Mouse (Mus musculus) MEL (cell line): ENCODE measurements around the gene Shmt2. TPM values are rescaled to one million over a fixed set of nuclear protein-coding genes. Genes with fewer than 3 reads are reported as not detected.
A peak's percentile ranks its signal among the peaks of the same experiment; 100 is the strongest.

ENCODE experiments used
- DNase-seq: peaks from one replicate; pipeline ENCODE4 v3.0.0; 2011; ENCODE audit warnings: low read depth, low spot score
- H3K27ac ChIP-seq: 2 replicates; pipeline ENCODE4 v1.5.1; 2012; ENCODE audit warnings: low read depth, mild to moderate bottlenecking, control low read depth, low read length, moderate library complexity; ENCODE audit not compliant: control insufficient read depth
- H3K27me3 ChIP-seq, 2 experiments: fragments of 150-350 bp in 1 of 2; sonication (generic) in 1 of 2; 2 replicates each; pipeline ENCODE4 v1.6.1; 2012; ENCODE audit warnings: low read length in 2 of 2, mild to moderate bottlenecking in 2 of 2, improper control_type of control experiment in 1 of 2, moderate library complexity in 1 of 2; ENCODE audit not compliant: insufficient read depth in 2 of 2, control insufficient read depth in 1 of 2
- H3K36me3 ChIP-seq, 2 experiments: 2 replicates each; pipeline ENCODE4 v1.6.1; 2012 to 2014; ENCODE audit warnings: low read length in 2 of 2, improper control_type of control experiment in 1 of 2, inconsistent platforms in 1 of 2, mild to moderate bottlenecking in 1 of 2; ENCODE audit not compliant: insufficient read depth in 2 of 2, control insufficient read depth in 1 of 2
- H3K4me1 ChIP-seq, 2 experiments: fragments of 150-350 bp in 1 of 2; sonication (generic) in 1 of 2; 2 replicates each; pipeline ENCODE4 v1.6.1; 2012; ENCODE audit warnings: low read length in 2 of 2, improper control_type of control experiment in 1 of 2, mild to moderate bottlenecking in 1 of 2; ENCODE audit not compliant: insufficient read depth in 2 of 2, control insufficient read depth in 1 of 2
- H3K4me3 ChIP-seq, 2 experiments: fragments of 150-350 bp in 1 of 2; sonication (generic) in 1 of 2; 2 replicates each; pipeline ENCODE4 v1.5.1; 2012; ENCODE audit warnings: low read depth in 2 of 2, low read length in 2 of 2, mild to moderate bottlenecking in 2 of 2, moderate library complexity in 2 of 2, control low read depth in 1 of 2, improper control_type of control experiment in 1 of 2; ENCODE audit not compliant: control insufficient read depth in 1 of 2, insufficient read depth in 1 of 2
- H3K79me2 ChIP-seq: 2 replicates; pipeline ENCODE4 v1.6.1; 2012; ENCODE audit warnings: mild to moderate bottlenecking, low read length, moderate library complexity; ENCODE audit not compliant: control insufficient read depth, poor library complexity, insufficient read depth
- H3K9ac ChIP-seq: 2 replicates; pipeline ENCODE4 v1.6.1; 2012; ENCODE audit warnings: low read depth, mild to moderate bottlenecking, control low read depth, low read length, moderate library complexity; ENCODE audit not compliant: control insufficient read depth, poor library complexity, severe bottlenecking
- H3K9me3 ChIP-seq: fragments of 150-350 bp; sonication (generic); replicated peaks from 2 replicates; pipeline ENCODE4 v1.6.1; 2012; ENCODE audit warnings: mild to moderate bottlenecking, low read length, improper control_type of control experiment, moderate library complexity; ENCODE audit not compliant: insufficient read depth
- CTCF ChIP-seq, 3 experiments: IDR thresholded peaks in 2 of 3; conservative IDR thresholded peaks in 1 of 3; 2 replicates each; pipeline ENCODE4 v1.5.1; 2011 to 2012; ENCODE audit warnings: low read length in 3 of 3, low read depth in 2 of 3, mild to moderate bottlenecking in 2 of 3, improper control_type of control experiment in 1 of 3, inconsistent platforms in 1 of 3, mixed read lengths in 1 of 3, moderate library complexity in 1 of 3; ENCODE audit not compliant: control insufficient read depth in 1 of 3, insufficient read depth in 1 of 3, poor library complexity in 1 of 3, severe bottlenecking in 1 of 3
- EP300 ChIP-seq, 2 experiments: IDR thresholded peaks; 2 replicates each; pipeline ENCODE4 v1.6.1; 2011; ENCODE audit warnings: improper control_type of control experiment in 2 of 2, low read length in 2 of 2, low read depth in 1 of 2, mild to moderate bottlenecking in 1 of 2
- ETS1 ChIP-seq: IDR thresholded peaks from 2 replicates; pipeline ENCODE4 v1.6.1; 2012; ENCODE audit warnings: low read depth, mild to moderate bottlenecking, inconsistent platforms, low read length, improper control_type of control experiment, moderate library complexity
- HCFC1 ChIP-seq: IDR thresholded peaks from 2 replicates; pipeline ENCODE4 v1.6.1; 2012; ENCODE audit warnings: low read depth, mild to moderate bottlenecking, inconsistent platforms, low read length, improper control_type of control experiment, moderate library complexity
- MAZ ChIP-seq: IDR thresholded peaks from 2 replicates; pipeline ENCODE4 v1.6.1; 2012; ENCODE audit warnings: low read depth, mild to moderate bottlenecking, inconsistent platforms, low read length, improper control_type of control experiment
- MEF2A ChIP-seq: IDR thresholded peaks from 2 replicates; pipeline ENCODE4 v1.6.1; 2014; ENCODE audit warnings: low read depth, mild to moderate bottlenecking, inconsistent platforms, low read length, improper control_type of control experiment; ENCODE audit not compliant: poor library complexity, insufficient replicate concordance, severe bottlenecking; ENCODE audit errors: extremely low read depth
- MXI1 ChIP-seq: IDR thresholded peaks from 2 replicates; pipeline ENCODE4 v1.6.1; 2011; ENCODE audit warnings: mild to moderate bottlenecking, low read depth, low read length, improper control_type of control experiment
- MYC ChIP-seq: IDR thresholded peaks from 2 replicates; pipeline ENCODE4 v1.6.1; 2011; ENCODE audit warnings: low read depth, mild to moderate bottlenecking, low read length, improper control_type of control experiment, moderate library complexity
- NRF1 ChIP-seq: IDR thresholded peaks from 2 replicates; pipeline ENCODE4 v1.6.1; 2014; ENCODE audit warnings: low read depth, mild to moderate bottlenecking, inconsistent platforms, low read length, improper control_type of control experiment, moderate library complexity; ENCODE audit not compliant: poor library complexity, insufficient read depth, severe bottlenecking
- POLR2A ChIP-seq, 2 experiments: IDR thresholded peaks; 2 replicates each; pipeline ENCODE4 v1.6.1; 2011 to 2012; ENCODE audit warnings: low read length in 2 of 2, mild to moderate bottlenecking in 2 of 2, control low read depth in 1 of 2, improper control_type of control experiment in 1 of 2, low read depth in 1 of 2, moderate library complexity in 1 of 2; ENCODE audit not compliant: control insufficient read depth in 1 of 2, insufficient read depth in 1 of 2, poor library complexity in 1 of 2
- RAD21 ChIP-seq: IDR thresholded peaks from 2 replicates; pipeline ENCODE4 v1.6.1; 2011; ENCODE audit warnings: mild to moderate bottlenecking, low read depth, low read length, improper control_type of control experiment
- RCOR1 ChIP-seq: IDR thresholded peaks from 2 replicates; pipeline ENCODE4 v1.6.1; 2012; ENCODE audit warnings: low read depth, mild to moderate bottlenecking, inconsistent platforms, low read length, improper control_type of control experiment
- SMC3 ChIP-seq: IDR thresholded peaks from 2 replicates; pipeline ENCODE4 v1.6.1; 2011; ENCODE audit warnings: low read depth, low read length, improper control_type of control experiment
- TBP ChIP-seq: IDR thresholded peaks from 2 replicates; pipeline ENCODE4 v1.8.0; 2011; ENCODE audit warnings: low read depth, low read length, improper control_type of control experiment
- TCF12 ChIP-seq: IDR thresholded peaks from 2 replicates; pipeline ENCODE4 v1.6.1; 2014; ENCODE audit warnings: low read depth, mild to moderate bottlenecking, inconsistent platforms, low read length, improper control_type of control experiment, moderate library complexity
- USF1 ChIP-seq: IDR thresholded peaks from 2 replicates; pipeline ENCODE4 v1.6.1; 2014; ENCODE audit warnings: low read depth, mild to moderate bottlenecking, inconsistent platforms, low read length, improper control_type of control experiment, moderate library complexity
- ZC3H11A ChIP-seq: IDR thresholded peaks from 2 replicates; pipeline ENCODE4 v1.6.1; 2012; ENCODE audit warnings: low read depth, mild to moderate bottlenecking, inconsistent platforms, low read length, improper control_type of control experiment
- ZNF384 ChIP-seq: IDR thresholded peaks from 2 replicates; pipeline ENCODE4 v1.6.1; 2012; ENCODE audit warnings: low read depth, mild to moderate bottlenecking, inconsistent platforms, low read length, improper control_type of control experiment
- polyA plus RNA-seq, 2 experiments: library from polyadenylated mRNA; stranded (reverse) in 1 of 2; unstranded in 1 of 2; fragments of >175 nt in 1 of 2; fragments of >200 nt in 1 of 2; gene quantifications; 2 replicates each; pipeline versions ENCODE4 v1.2.1 to v1.2.4; 2012; ENCODE audit warnings: low replicate concordance in 2 of 2, low read depth in 1 of 2; ENCODE audit not compliant: insufficient read length in 2 of 2, insufficient read depth in 1 of 2, missing spikeins in 1 of 2
- total RNA-seq: library from RNA; depleted of rRNA; stranded (reverse); fragments of 300-350 nt; gene quantifications from 2 replicates; pipeline ENCODE4 v1.2.3, GENCODE M21; 2012

The Shmt2 gene
- total and polyA plus RNA-seq, 3 experiments: 242 to 582 (median 263) TPM

DNA sequence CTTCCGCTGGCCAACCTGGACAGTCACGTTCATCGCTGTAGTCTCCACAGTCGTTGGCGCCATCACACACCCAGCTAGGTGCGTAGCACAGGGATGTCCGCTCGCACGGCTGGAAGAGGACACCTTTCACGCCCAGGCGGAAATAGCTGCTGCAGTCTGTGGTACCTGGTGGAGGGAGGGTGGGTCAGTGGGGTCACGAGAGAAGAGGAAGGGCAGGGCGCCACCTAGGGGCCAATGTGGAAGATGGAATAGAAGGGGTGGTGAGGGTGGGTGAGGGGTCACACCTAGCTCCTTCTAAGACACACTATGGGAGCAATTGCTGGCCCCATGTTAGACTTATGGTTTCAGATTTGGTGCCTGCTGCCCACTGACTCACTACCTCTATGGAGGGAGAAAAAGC is 35.2 kb upstream of the Shmt2 start:
- H3K9me3 ChIP-seq: no peaks in the 10 kb centered on the region
- H3K4me1 ChIP-seq: no peaks in the 10 kb centered on the region
- no peaks in the 10 kb centered on the region for H3K36me3 ChIP-seq
- H3K79me2 ChIP-seq: no peaks in the 10 kb centered on the region
- TF ChIP-seq TBP (no peak), ETS1 (no peak), CTCF (IDR thresholded peaks at IDR 0.05 in 2 of 3, conservative IDR thresholded peaks at IDR 0.05 in 1 of 3; ENCODE audit: control insufficient read depth in 1 of 3, insufficient read depth in 1 of 3, low read depth in 2 of 3, low read length in 3 of 3, poor library complexity in 1 of 3, severe bottlenecking in 1 of 3) (peak; percentile 40 to 79 (median 60)), USF1 (no peak), TCF12 (no peak), SMC3 (0 out of 2 replicates have a peak, but pooled peaks have one; percentile 26)
- no peak overlapping the region for H3K4me3 ChIP-seq
- no peaks in the 10 kb centered on the region for H3K27me3 ChIP-seq
- DNase-seq: peak; percentile 25
- H3K27ac ChIP-seq: no peak overlapping the region
- no peak overlapping the region for H3K9ac ChIP-seq

- no peaks in the 10 kb centered on the region for H3K36me3 ChIP-seq
- peak; percentile 59 for DNase-seq
- TF ChIP-seq CTCF (IDR thresholded peaks at IDR 0.05 in 2 of 3, conservative IDR thresholded peaks at IDR 0.05 in 1 of 3; ENCODE audit: control insufficient read depth in 1 of 3, insufficient read depth in 1 of 3, low read depth in 2 of 3, low read length in 3 of 3, poor library complexity in 1 of 3, severe bottlenecking in 1 of 3) (peak; percentile 92 to 98 (median 96)), MAZ (peak; percentile 51; the same call in 1 of the 2 replicates), EP300 (IDR thresholded peaks at IDR 0.05; ENCODE audit: low read depth in 1 of 2, low read length in 2 of 2) (no peak), MYC (no peak), POLR2A (IDR thresholded peaks at IDR 0.05; ENCODE audit: control insufficient read depth in 1 of 2, insufficient read depth in 1 of 2, low read depth in 1 of 2, low read length in 2 of 2, poor library complexity in 1 of 2) (no peak), HCFC1 (no peak), NRF1 (no peak), MEF2A (no peak), TCF12 (no peak), RAD21 (peak; percentile 75), ZNF384 (no peak), ZC3H11A (peak; percentile 70), RCOR1 (no peak), SMC3 (peak; percentile 72), MXI1 (no peak)
- no peaks in the 10 kb centered on the region for H3K9me3 ChIP-seq
- H3K4me1 ChIP-seq: no peaks in the 10 kb centered on the region
- H3K9ac ChIP-seq: no peak overlapping the region
- H3K79me2 ChIP-seq: no peaks in the 10 kb centered on the region
- H3K4me3 ChIP-seq: no peak overlapping the region
- H3K27me3 ChIP-seq: no peaks in the 10 kb centered on the region
- no peak overlapping the region for H3K27ac ChIP-seq
Observed at GRCm38 (mm10) chr10:127555703-127556102, 33.5 kb upstream of the Shmt2 start.
